Mouse (Mus musculus) heart, embryonic 14.5 days (tissue): ENCODE results near the gene Mfsd12. TPM values are rescaled to one million over a fixed set of nuclear protein-coding genes. Genes with fewer than 3 reads are reported as not detected.

Experiments used
- ATAC-seq: fragments of 200-750 bp; cut with Nextera tagmentation; 2 replicates; pipeline ENCODE4 v1.8.0; 2017; ENCODE audit warnings: low read depth, moderate TSS enrichment; ENCODE audit not compliant: insufficient number of reproducible peaks, insufficient read depth, low FRiP score
- H3K27ac ChIP-seq, 2 experiments: fragments of 200-500 bp in 1 of 2; fragments of 300-500 bp in 1 of 2; sonication (generic) in 1 of 2; replicated peaks in 1 of 2; 2 replicates each; pipeline ENCODE4 v1.5.1; 2012 to 2014; ENCODE audit warnings: low read depth in 2 of 2, low read length in 2 of 2, control low read depth in 1 of 2, mild to moderate bottlenecking in 1 of 2, mixed read lengths in 1 of 2; ENCODE audit not compliant: control insufficient read depth in 1 of 2, insufficient read depth in 1 of 2
- H3K27me3 ChIP-seq: fragments of 300-500 bp; sonication (generic); 2 replicates; pipeline ENCODE4 v1.6.1; 2014; ENCODE audit warnings: mild to moderate bottlenecking, low read length, control low read depth; ENCODE audit not compliant: control insufficient read depth, insufficient read depth
- H3K36me3 ChIP-seq: fragments of 300-500 bp; sonication (generic); 2 replicates; pipeline ENCODE4 v1.6.1; 2014; ENCODE audit warnings: mild to moderate bottlenecking, control low read depth, low read length, mixed read lengths; ENCODE audit not compliant: control insufficient read depth, insufficient read depth
- H3K4me1 ChIP-seq, 2 experiments: fragments of 200-500 bp in 1 of 2; fragments of 300-500 bp in 1 of 2; sonication (generic) in 1 of 2; 2 replicates each; pipeline ENCODE4 v1.6.1; 2012 to 2014; ENCODE audit warnings: low read length in 2 of 2, control low read depth in 1 of 2, mixed read lengths in 1 of 2; ENCODE audit not compliant: control insufficient read depth in 2 of 2, insufficient read depth in 2 of 2
- H3K4me2 ChIP-seq: fragments of 300-500 bp; sonication (generic); 2 replicates; pipeline ENCODE4 v1.6.1; 2014; ENCODE audit warnings: mild to moderate bottlenecking, low read length
- H3K4me3 ChIP-seq, 2 experiments: fragments of 200-500 bp in 1 of 2; fragments of 300-500 bp in 1 of 2; sonication (generic) in 1 of 2; 2 replicates each; pipeline ENCODE4 v1.5.1; 2012 to 2014; ENCODE audit warnings: low read length in 2 of 2, mild to moderate bottlenecking in 2 of 2, control low read depth in 1 of 2, low read depth in 1 of 2, moderate library complexity in 1 of 2; ENCODE audit not compliant: control insufficient read depth in 1 of 2, insufficient read depth in 1 of 2
- H3K9ac ChIP-seq: fragments of 300-500 bp; sonication (generic); 2 replicates; pipeline ENCODE4 v1.6.1; 2014; ENCODE audit warnings: mild to moderate bottlenecking, low read length
- H3K9me3 ChIP-seq: fragments of 300-500 bp; sonication (generic); 2 replicates; pipeline ENCODE4 v1.6.1; 2016; ENCODE audit warnings: low read length, control low read depth; ENCODE audit not compliant: control insufficient read depth
- WGBS: fragments of 180-500 bp; shearing (Covaris S2); extraction: QIAGEN DNeasy Blood & Tissue Kit; methylation state at CpG from one replicate; pipeline ENCODE4 v1.1.7; 2014; 5-methylcytosine and 5-hydroxymethylcytosine counted together
- polyA plus RNA-seq: library from polyadenylated mRNA; unstranded; fragments of >200 nt; fragmentation: Nextera tagmentation; extraction: Ambion mirVana; gene quantifications from 2 replicates; pipeline ENCODE4 v1.2.1, GENCODE M21; 2014

Mfsd12 gene
- polyA plus RNA-seq, 1 experiment from 2014 or later = 6.5 TPM

- Histone ChIP-seq H3K4me2 (peak overlapping the region; percentile 56), H3K4me3 (peak overlapping the region; percentile 26 to 34), H3K27ac (peak overlapping the region; percentile 42 to 97), H3K36me3 (peaks cover 56% of the 10 kb centered on the region), H3K4me1 (peaks cover 50 to 80% of the 10 kb centered on the region in 2 experiments), H3K9ac (peak overlapping the region; percentile 64), H3K9me3 (no peaks in the 10 kb centered on the region), H3K27me3 (no peaks in the 10 kb centered on the region)
- ATAC-seq = no peak
- WGBS = 27% methylated on average over 24 of the region's 24 CpGs
Measured at GRCm38 (mm10) chr10:81406504-81407440, 49.5 kb downstream of the Mfsd12 start.

- Histone ChIP-seq H3K4me2 (peak overlapping the region; percentile 56), H3K4me3 (peak overlapping the region; percentile 26 to 34), H3K27ac (peak overlapping the region; percentile 42 to 97), H3K9ac (peak overlapping the region; percentile 64), H3K36me3 (peaks cover 59% of the 10 kb centered on the region), H3K4me1 (peaks cover 52 to 80% of the 10 kb centered on the region in 2 experiments), H3K9me3 (no peaks in the 10 kb centered on the region), H3K27me3 (no peaks in the 10 kb centered on the region)
- 0 out of 2 replicates have a peak, but pooled peaks have one; percentile 17 for ATAC-seq
- 22% methylated on average over 31 of the region's 31 CpGs for WGBS
Measured at GRCm38 (mm10) chr10:81407539-81408423, 50.5 kb downstream of the Mfsd12 start.

- H3K9ac ChIP-seq = peak overlapping the region; percentile 38; the same call in 1 of the 2 replicates
Measured at GRCm38 (mm10) chr10:81408424-81408729, 51.1 kb downstream of the Mfsd12 start.

GRCm38 (mm10) chr10:81408871-81409291, 51.6 kb downstream of the Mfsd12 start:
- peaks cover 59 to 81% of the 10 kb centered on the region in 2 experiments for H3K4me1 ChIP-seq
- H3K4me2 ChIP-seq = no peak overlapping the region
- no peak overlapping the region for H3K4me3 ChIP-seq
- no peak overlapping the region; the same call in 1 of the 2 replicates for H3K9ac ChIP-seq
- no peaks in the 10 kb centered on the region for H3K9me3 ChIP-seq
- peaks cover 52% of the 10 kb centered on the region for H3K36me3 ChIP-seq
- no peaks in the 10 kb centered on the region for H3K27me3 ChIP-seq
- WGBS = 26% methylated on average over 9 of the region's 9 CpGs
- peak; percentile 37 for ATAC-seq
- H3K27ac ChIP-seq = peak overlapping the region; percentile 24 to 97

More at GRCm38 (mm10) chr10:81408424-81408729, 51.1 kb downstream of the Mfsd12 start:
- peak overlapping the region; percentile 24 to 97; a peak in 3 of 4 replicates for H3K27ac ChIP-seq
- no peak overlapping the region for H3K4me2 ChIP-seq
- peaks cover 55 to 80% of the 10 kb centered on the region in 2 experiments for H3K4me1 ChIP-seq
- no peak overlapping the region for H3K4me3 ChIP-seq
- 46% methylated on average over 13 of the region's 13 CpGs for WGBS
- H3K27me3 ChIP-seq = no peaks in the 10 kb centered on the region
- ATAC-seq = no peak
- H3K9me3 ChIP-seq = no peaks in the 10 kb centered on the region
- peaks cover 57% of the 10 kb centered on the region for H3K36me3 ChIP-seq

- H3K27ac ChIP-seq = peak overlapping the region; percentile 33 to 97
- peak overlapping the region; percentile 28; the same call in 1 of the 2 replicates for H3K9ac ChIP-seq
- peak overlapping the region; percentile 6 to 12; a peak in 3 of 4 replicates for H3K4me3 ChIP-seq
- no peak for ATAC-seq
- H3K4me2 ChIP-seq = peak overlapping the region; percentile 35
- H3K4me1 ChIP-seq = peaks cover 63 to 84% of the 10 kb centered on the region in 2 experiments
- no peaks in the 10 kb centered on the region for H3K27me3 ChIP-seq
- 38% methylated on average over 6 of the region's 8 CpGs for WGBS
- peaks cover 47% of the 10 kb centered on the region for H3K36me3 ChIP-seq
- no peaks in the 10 kb centered on the region for H3K9me3 ChIP-seq
Measured at GRCm38 (mm10) chr10:81409330-81409729, 52.0 kb downstream of the Mfsd12 start.

GRCm38 (mm10) chr10:81410350-81410749, 53.1 kb downstream of the Mfsd12 start:
- Histone ChIP-seq H3K9me3 (no peaks in the 10 kb centered on the region), H3K4me1 (peaks cover 71 to 94% of the 10 kb centered on the region in 2 experiments), H3K4me3 (no peak overlapping the region), H3K27ac (peak overlapping the region; percentile 56 to 97), H3K4me2 (peak overlapping the region; percentile 35), H3K36me3 (peaks cover 44% of the 10 kb centered on the region), H3K9ac (no peak overlapping the region; the same call in 1 of the 2 replicates), H3K27me3 (no peaks in the 10 kb centered on the region)
- no peak for ATAC-seq
- 60% methylated on average over 4 of the region's 4 CpGs for WGBS

GRCm38 (mm10) chr10:81410981-81411380, 53.7 kb downstream of the Mfsd12 start:
- Histone ChIP-seq H3K9ac (peak overlapping the region; percentile 49), H3K27me3 (no peaks in the 10 kb centered on the region), H3K4me1 (peaks cover 72 to 93% of the 10 kb centered on the region in 2 experiments), H3K4me3 (no peak overlapping the region), H3K27ac (peak overlapping the region; percentile 92 to 97), H3K36me3 (peaks cover 38% of the 10 kb centered on the region), H3K4me2 (peak overlapping the region; percentile 52), H3K9me3 (no peaks in the 10 kb centered on the region)
- 66% methylated on average over 9 of the region's 9 CpGs for WGBS
- ATAC-seq = no peak
